ENCODE assay signal across 7 mouse cellular contexts in the genomic region with DNA sequence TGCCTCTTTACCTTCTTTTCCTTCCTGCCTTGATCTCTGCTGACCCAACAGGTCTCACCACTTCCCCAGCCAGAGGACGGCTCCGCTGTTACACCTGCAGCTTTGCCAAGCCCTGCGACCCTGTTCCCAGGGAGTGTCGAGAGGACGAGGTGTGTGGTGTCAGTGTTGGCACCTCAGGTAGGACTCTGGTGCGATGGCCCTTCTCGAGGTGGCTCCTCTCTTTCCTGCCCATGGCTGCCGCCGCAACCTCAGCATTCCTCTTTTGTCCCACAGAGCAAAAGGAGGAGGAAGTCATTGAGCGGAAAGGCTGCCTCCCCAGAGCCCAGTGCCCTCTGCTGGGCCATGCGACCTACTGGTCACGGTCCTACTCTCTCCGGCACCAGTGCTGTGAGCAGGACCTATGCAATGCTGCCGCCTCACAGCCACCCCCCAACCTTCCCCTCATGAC. TPM values are rescaled to one million over a fixed set of nuclear protein-coding genes. Genes with fewer than 3 reads are reported as not detected.
DNase-seq lines count a peak whose midpoint lies in the region; ATAC-seq and TF ChIP-seq lines count a peak whose summit lies in the region.

A gene (minus strand): TSS at position 280 of the 448 bp plus-strand sequence.

- H3K9ac ChIP-seq in MEL (ENCODE audit: control insufficient read depth, low read depth, low read length, poor library complexity, severe bottlenecking) = peak within 1 kb of the TSS; percentile 50
- peak within 1 kb of the TSS; percentile 73 for H3K9ac ChIP-seq in heart, adult 2 months (ENCODE audit: low read depth, low read length)
- peak within 1 kb of the TSS; percentile 25 for H3K9ac ChIP-seq in lung, embryonic 15.5 days

- peak; percentile 66 for ATAC-seq in lung, embryonic 15.5 days (ENCODE audit: borderline replicate concordance, extremely low read depth, low FRiP score, low TSS enrichment)

- peaks cover 17 to 29% of the 10 kb centered on the region in 2 experiments for H3K4me1 ChIP-seq in MEL (ENCODE audit: control insufficient read depth in 1 of 2, insufficient read depth in 2 of 2, low read length in 2 of 2)
- H3K4me1 ChIP-seq in heart, adult 2 months (ENCODE audit: control insufficient read depth, insufficient read depth, low read length) = peaks cover 8% of the 10 kb centered on the region
- H3K4me1 ChIP-seq in lung, embryonic 15.5 days = peaks cover 18% of the 10 kb centered on the region

- H3K9me3 ChIP-seq in MEL (replicated peaks; ENCODE audit: insufficient read depth, low read length) = no peaks in the 10 kb centered on the region
- no peaks in the 10 kb centered on the region for H3K9me3 ChIP-seq in lung, embryonic 15.5 days

- H3K4me3 ChIP-seq in MEL (ENCODE audit: control insufficient read depth in 1 of 2, insufficient read depth in 1 of 2, low read depth in 2 of 2, low read length in 2 of 2) = no peak within 1 kb of the TSS
- peak within 1 kb of the TSS; percentile 57 for H3K4me3 ChIP-seq in heart, adult 2 months
- H3K4me3 ChIP-seq in lung, embryonic 15.5 days = peak within 1 kb of the TSS; percentile 31

- 10% methylated on average over 14 of the region's 14 CpGs for WGBS in heart, adult 2 months
- 8% methylated on average over 14 of the region's 14 CpGs for WGBS in lung, embryonic 15.5 days

- peak within 1 kb of the TSS; percentile 95 for H3K27ac ChIP-seq in MEL (ENCODE audit: control insufficient read depth, low read depth, low read length)
- H3K27ac ChIP-seq in heart, adult 2 months = peak within 1 kb of the TSS; percentile 68
- H3K27ac ChIP-seq in lung, embryonic 15.5 days = peak within 1 kb of the TSS; percentile 81

- no peak for DNase-seq in MEL (ENCODE audit: low read depth, low spot score)
- DNase-seq in brain, adult 2 months (ENCODE audit: low read depth, low spot score) = peak; percentile 71
- peak; percentile 69 to 73 for DNase-seq in heart, adult 2 months
- peak; percentile 63 to 69 for DNase-seq in kidney, adult 8-10 months
- DNase-seq in retina, embryonic 14.5 days (ENCODE audit: low spot score) = peak; percentile 65
- DNase-seq in thymus, postnatal 25 days = no peak

- H3K79me2 ChIP-seq in MEL (ENCODE audit: control insufficient read depth, insufficient read depth, low read length, poor library complexity) = no peaks in the 10 kb centered on the region
- no peaks in the 10 kb centered on the region for H3K79me2 ChIP-seq in heart, adult 2 months (replicated peaks; ENCODE audit: control insufficient read depth, insufficient read depth, low read length)

- no peak for TF ChIP-seq CTCF in MEL (IDR thresholded peaks at IDR 0.05 in 2 of 3, conservative IDR thresholded peaks at IDR 0.05 in 1 of 3; ENCODE audit: control insufficient read depth in 1 of 3, insufficient read depth in 1 of 3, low read depth in 2 of 3, low read length in 3 of 3, poor library complexity in 1 of 3, severe bottlenecking in 1 of 3)
- peak; percentile 76 for TF ChIP-seq CTCF in heart, adult 2 months (IDR thresholded peaks at IDR 0.05)

- TF ChIP-seq POLR2A in MEL (IDR thresholded peaks at IDR 0.05; ENCODE audit: control insufficient read depth in 1 of 2, insufficient read depth in 1 of 2, low read depth in 1 of 2, low read length in 2 of 2, poor library complexity in 1 of 2) = no peak
- TF ChIP-seq POLR2A in heart, adult 2 months (IDR thresholded peaks at IDR 0.05; ENCODE audit: insufficient read depth, low read depth, low read length) = peak; percentile 55; the same call in 1 of the 2 replicates

- TF ChIP-seq EP300 in MEL (IDR thresholded peaks at IDR 0.05; ENCODE audit: low read depth in 1 of 2, low read length in 2 of 2) = no peak
- TF ChIP-seq EP300 in heart, adult 2 months (IDR thresholded peaks at IDR 0.05; ENCODE audit: insufficient read depth, low read depth, low read length) = no peak

- H3K4me2 ChIP-seq in lung, embryonic 15.5 days = peak within 1 kb of the TSS; percentile 48

- no peaks in the 10 kb centered on the region for H3K27me3 ChIP-seq in MEL (ENCODE audit: control insufficient read depth in 1 of 2, insufficient read depth in 2 of 2, low read length in 2 of 2)
- no peaks in the 10 kb centered on the region for H3K27me3 ChIP-seq in heart, adult 2 months (ENCODE audit: control insufficient read depth, insufficient read depth, low read length)
- H3K27me3 ChIP-seq in lung, embryonic 15.5 days = peaks cover 5% of the 10 kb centered on the region; the same call in 1 of the 2 replicates

- no peak for TF ChIP-seq RAD21 in MEL (IDR thresholded peaks at IDR 0.05; ENCODE audit: low read depth, low read length)

- peaks cover 0 to 24% of the 10 kb centered on the region in 2 experiments; a peak in 2 of 4 replicates for H3K36me3 ChIP-seq in MEL (ENCODE audit: control insufficient read depth in 1 of 2, insufficient read depth in 2 of 2, low read length in 2 of 2)
- H3K36me3 ChIP-seq in heart, adult 2 months (ENCODE audit: control insufficient read depth, insufficient read depth, low read length) = no peaks in the 10 kb centered on the region
- H3K36me3 ChIP-seq in lung, embryonic 15.5 days = no peaks in the 10 kb centered on the region

- intact Hi-C loops in heart, adult 2 months (cut with DNase I) = loop anchor here (1.0 kb wide), 1 partner anchor 57 kb away; no protein-coding TSS in a partner anchor

TF ChIP-seq in MEL, 35 proteins besides CTCF, POLR2A, EP300 and RAD21:
- TF ChIP-seq HCFC1 (IDR thresholded peaks at IDR 0.05; ENCODE audit: low read depth, low read length) = no peak
- no peak for TF ChIP-seq TBP (IDR thresholded peaks at IDR 0.05; ENCODE audit: low read depth, low read length)
- no peak for TF ChIP-seq ETS1 (IDR thresholded peaks at IDR 0.05; ENCODE audit: low read depth, low read length)
- TF ChIP-seq ZKSCAN1 (IDR thresholded peaks at IDR 0.05; ENCODE audit: low read depth, low read length) = no peak
- TF ChIP-seq MAX (IDR thresholded peaks at IDR 0.05; ENCODE audit: low read length) = no peak

RNA-seq across cellular contexts. Expression of the gene that starts here (rescaled TPM):
- 2.1 and 5.5 TPM in 2 replicates for total RNA-seq in MEL (2012; rRNA removed)
- polyA plus RNA-seq in MEL (2012; ENCODE audit: insufficient read depth in 1 of 2, insufficient read length in 2 of 2, low read depth in 1 of 2, low replicate concordance in 2 of 2, missing spikeins in 1 of 2) = 1 to 10 TPM in 1 of 2 experiments, not detected in 1; 4.4 TPM
- total RNA-seq in heart, adult 2 months (2021) = under 1 TPM in 1 of 2 experiments, not detected in 1; 0.61 TPM
- polyA plus RNA-seq in heart, adult 2 months (2012; rRNA removed) = 1.3 and 1.6 TPM in 2 replicates
- 5.2 and 6.7 TPM in 2 replicates for polyA plus RNA-seq in lung, embryonic 15.5 days (2015; fragmentation: Nextera tagmentation; extraction: Ambion mirVana)

Comparison
In these comparisons a context has a peak if more than half of its experiments do, and no peak if none do; other contexts are left out.
1. DNase-seq: peak in brain, adult 2 months (single experiment), heart, adult 2 months (2 of 2), kidney, adult 8-10 months (2 of 2) and retina, embryonic 14.5 days (single experiment); none in MEL (single experiment) and thymus, postnatal 25 days (single experiment).
2. H3K4me3 ChIP-seq: peak in heart, adult 2 months (single experiment) and lung, embryonic 15.5 days (single experiment); none in MEL (0 of 2).
3. Peak in every context shown above with its lines, with median percentiles within 50 percentile points of each other: H3K27ac ChIP-seq and H3K9ac ChIP-seq.